Mouse (Mus musculus) myocyte (in vitro differentiated cells): Measurements from ENCODE around the gene Cldn10. TPM values are rescaled to one million over a fixed set of nuclear protein-coding genes. Genes with fewer than 3 reads are reported as not detected.

ENCODE experiments used
- H3K27me3 ChIP-seq: one replicate; pipeline ENCODE4 v1.6.1; 2011; ENCODE audit not compliant: control insufficient read depth, insufficient read depth, insufficient read length
- H3K36me3 ChIP-seq: one replicate; pipeline ENCODE4 v1.6.1; 2011; ENCODE audit not compliant: control insufficient read depth, insufficient read depth
- H3K4me2 ChIP-seq: one replicate; pipeline ENCODE4 v1.6.1; 2011; ENCODE audit warnings: low read depth, control low read depth
- H3K4me3 ChIP-seq: one replicate; pipeline ENCODE4 v1.5.1; 2011; ENCODE audit warnings: mild to moderate bottlenecking, control low read depth, moderate library complexity
- H3K79me2 ChIP-seq: one replicate; pipeline ENCODE4 v1.6.1; 2011; ENCODE audit not compliant: control insufficient read depth, insufficient read depth
- H3ac ChIP-seq: one replicate; pipeline ENCODE4 v1.6.1; 2011; ENCODE audit not compliant: control insufficient read depth, insufficient read length
- CEBPB ChIP-seq: IDR thresholded peaks from 2 replicates; pipeline ENCODE4 v1.6.1; 2011; ENCODE audit warnings: mild to moderate bottlenecking, moderate library complexity; ENCODE audit not compliant: poor library complexity, insufficient read depth, severe bottlenecking
- E2F4 ChIP-seq: IDR thresholded peaks from one replicate; pipeline ENCODE4 v1.6.1; 2011; ENCODE audit warnings: mild to moderate bottlenecking, control low read depth, moderate library complexity; ENCODE audit not compliant: insufficient read depth
- MAX ChIP-seq: IDR thresholded peaks from one replicate; pipeline ENCODE4 v1.6.1; 2011; ENCODE audit warnings: low read depth, mild to moderate bottlenecking, control low read depth
- MYOD1 ChIP-seq, 3 experiments: IDR thresholded peaks; one replicate each; pipeline ENCODE4 v1.6.1; 2011; ENCODE audit warnings: control low read depth in 2 of 3, low read depth in 2 of 3, mild to moderate bottlenecking in 2 of 3, moderate library complexity in 1 of 3; ENCODE audit not compliant: insufficient read length in 2 of 3, control insufficient read depth in 1 of 3
- MYOG ChIP-seq, 3 experiments: IDR thresholded peaks; one replicate each; pipeline ENCODE4 v1.6.1; 2011; ENCODE audit warnings: control low read depth in 2 of 3, low read depth in 2 of 3, mild to moderate bottlenecking in 2 of 3; ENCODE audit not compliant: insufficient read length in 2 of 3, control insufficient read depth in 1 of 3, insufficient read depth in 1 of 3
- POLR2A ChIP-seq: IDR thresholded peaks from one replicate; pipeline ENCODE4 v1.6.1; 2011; ENCODE audit warnings: low read depth, mild to moderate bottlenecking, control low read depth, moderate library complexity; ENCODE audit not compliant: insufficient read length
- POLR2AphosphoS2 ChIP-seq: IDR thresholded peaks from one replicate; pipeline ENCODE4 v1.6.1; 2011; ENCODE audit warnings: low read depth, control low read depth; ENCODE audit not compliant: insufficient read length
- REST ChIP-seq: IDR thresholded peaks from one replicate; pipeline ENCODE4 v1.6.1; 2011; ENCODE audit warnings: mild to moderate bottlenecking, control low read depth, moderate library complexity; ENCODE audit not compliant: insufficient read depth, insufficient read length
- SRF ChIP-seq: IDR thresholded peaks from one replicate; pipeline ENCODE4 v1.6.1; 2011; ENCODE audit warnings: low read depth; ENCODE audit not compliant: control insufficient read depth, insufficient read length
- TCF12 ChIP-seq: IDR thresholded peaks from one replicate; pipeline ENCODE4 v1.6.1; 2011; ENCODE audit warnings: mild to moderate bottlenecking, control low read depth; ENCODE audit not compliant: poor library complexity, insufficient read depth, severe bottlenecking
- TCF3 ChIP-seq: IDR thresholded peaks from one replicate; pipeline ENCODE4 v1.6.1; 2011; ENCODE audit warnings: low read depth, control low read depth; ENCODE audit not compliant: insufficient read length
- USF1 ChIP-seq: IDR thresholded peaks from one replicate; pipeline ENCODE4 v1.6.1; 2011; ENCODE audit warnings: low read depth, mild to moderate bottlenecking, control low read depth, moderate library complexity
- polyA plus RNA-seq: library from polyadenylated mRNA; unstranded; fragments of >200 nt; fragmentation: generic; extraction: Trizol; gene quantifications from one replicate; pipeline ENCODE4 v1.2.1, GENCODE M21; 2012; ENCODE audit warnings: missing spikeins

Gene Cldn10
- polyA plus RNA-seq, 1 experiment: not detected

DNA sequence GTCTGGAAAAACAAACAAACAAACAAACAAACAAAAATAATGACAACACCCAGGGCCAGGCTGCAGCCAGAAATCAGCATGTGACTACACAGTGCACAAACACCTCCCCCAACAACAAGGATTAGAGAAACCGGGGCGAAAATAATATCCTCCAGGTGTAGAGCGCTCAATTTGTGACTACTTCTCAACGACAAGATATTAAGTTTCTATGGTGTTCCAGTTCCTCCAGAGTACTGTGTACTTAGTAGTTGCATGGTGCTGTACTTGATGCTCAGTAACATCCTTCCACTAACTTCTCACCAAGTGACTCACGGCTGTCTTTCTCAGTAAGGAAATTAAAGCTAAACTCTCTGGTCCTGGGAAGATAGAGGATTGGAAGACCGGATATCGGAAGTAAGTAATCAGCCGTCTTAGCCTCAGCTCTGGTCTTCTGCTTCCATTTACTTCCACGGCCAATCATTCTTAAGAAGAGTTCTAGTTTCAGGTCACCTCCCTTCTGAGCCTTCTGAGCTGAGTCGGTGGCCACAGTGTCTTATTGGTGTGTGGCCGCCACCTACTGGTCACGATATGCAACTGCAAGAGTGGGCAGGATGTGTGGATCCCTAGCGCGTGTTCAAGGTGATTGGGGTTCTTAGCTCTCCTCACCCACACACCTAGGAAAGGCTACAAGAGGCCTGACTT, 19.9 kb upstream of the Cldn10 start:
- no peak overlapping the region for H3ac ChIP-seq
- H3K36me3 ChIP-seq: no peaks in the 10 kb centered on the region
- no peak for TF ChIP-seq POLR2A
- no peak for TF ChIP-seq SRF
- no peak for TF ChIP-seq MYOD1 (IDR thresholded peaks at IDR 0.05; ENCODE audit: control insufficient read depth in 1 of 3, insufficient read length in 2 of 3, low read depth in 2 of 3)
- TF ChIP-seq POLR2AphosphoS2: no peak
- no peak for TF ChIP-seq TCF3
- no peak for TF ChIP-seq TCF12
- TF ChIP-seq MAX: no peak
- no peak for TF ChIP-seq USF1
- H3K27me3 ChIP-seq: no peaks in the 10 kb centered on the region
- no peak overlapping the region for H3K4me3 ChIP-seq
- H3K79me2 ChIP-seq: no peaks in the 10 kb centered on the region
- H3K4me2 ChIP-seq: peak overlapping the region; percentile 25

DNA sequence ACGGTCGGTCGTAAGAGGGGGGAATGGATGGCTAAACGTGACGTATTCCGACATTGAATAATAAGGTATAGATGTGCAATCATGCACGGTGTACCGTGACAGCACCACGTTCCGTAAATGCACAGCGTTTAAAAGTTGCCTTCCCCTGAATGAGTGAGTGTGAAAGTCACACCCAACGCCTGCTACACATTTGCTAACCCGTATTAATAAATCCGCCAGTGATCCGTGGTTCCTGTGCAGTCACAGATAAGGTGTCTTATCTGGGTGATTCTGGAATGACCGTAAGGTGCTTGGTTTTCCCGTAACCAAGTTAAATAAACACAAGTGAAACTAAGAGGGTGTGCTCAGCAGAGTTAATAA, 19.4 kb upstream of the Cldn10 start:
- H3K27me3 ChIP-seq: no peaks in the 10 kb centered on the region
- no peaks in the 10 kb centered on the region for H3K79me2 ChIP-seq
- H3ac ChIP-seq: no peak overlapping the region
- H3K4me3 ChIP-seq: no peak overlapping the region
- TF ChIP-seq TCF12 (no peak), POLR2A (no peak), TCF3 (no peak), CEBPB (no peak), MAX (no peak), SRF (no peak), MYOG (IDR thresholded peaks at IDR 0.05; ENCODE audit: control insufficient read depth in 1 of 3, insufficient read depth in 1 of 3, insufficient read length in 2 of 3, low read depth in 2 of 3) (no peak), POLR2AphosphoS2 (no peak), E2F4 (no peak), MYOD1 (IDR thresholded peaks at IDR 0.05; ENCODE audit: control insufficient read depth in 1 of 3, insufficient read length in 2 of 3, low read depth in 2 of 3) (no peak), REST (no peak), USF1 (no peak)
- H3K4me2 ChIP-seq: no peak overlapping the region
- no peaks in the 10 kb centered on the region for H3K36me3 ChIP-seq

DNA sequence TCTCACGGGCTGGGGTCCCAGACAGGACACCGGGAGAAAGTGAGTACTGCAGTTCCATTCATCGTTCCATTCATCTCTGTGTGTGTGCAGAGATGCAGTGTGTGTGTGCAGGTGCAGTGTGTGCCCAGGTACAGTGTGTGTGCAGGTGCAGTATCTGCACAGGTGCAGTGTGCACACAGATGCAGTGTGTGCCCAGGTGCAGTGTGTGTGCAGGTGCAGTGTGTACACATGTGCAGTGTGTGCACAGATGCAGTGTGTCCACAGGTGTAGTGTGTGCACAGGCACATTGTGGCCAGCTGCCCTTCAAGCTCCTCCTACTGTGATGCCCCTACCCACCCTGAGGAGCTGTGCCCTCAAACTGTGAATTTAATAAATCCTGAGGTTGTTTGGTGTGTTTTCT, 14.0 kb upstream of the Cldn10 start:
- no peaks in the 10 kb centered on the region for H3K79me2 ChIP-seq
- no peak overlapping the region for H3K4me2 ChIP-seq
- peak in 1 of 3 experiments; percentile 31 for TF ChIP-seq MYOG (IDR thresholded peaks at IDR 0.05; ENCODE audit: control insufficient read depth in 1 of 3, insufficient read depth in 1 of 3, insufficient read length in 2 of 3, low read depth in 2 of 3)
- TF ChIP-seq CEBPB: no peak
- no peak overlapping the region for H3K4me3 ChIP-seq
- H3ac ChIP-seq: peak overlapping the region; percentile 75
- H3K27me3 ChIP-seq: no peaks in the 10 kb centered on the region
- H3K36me3 ChIP-seq: no peaks in the 10 kb centered on the region

DNA sequence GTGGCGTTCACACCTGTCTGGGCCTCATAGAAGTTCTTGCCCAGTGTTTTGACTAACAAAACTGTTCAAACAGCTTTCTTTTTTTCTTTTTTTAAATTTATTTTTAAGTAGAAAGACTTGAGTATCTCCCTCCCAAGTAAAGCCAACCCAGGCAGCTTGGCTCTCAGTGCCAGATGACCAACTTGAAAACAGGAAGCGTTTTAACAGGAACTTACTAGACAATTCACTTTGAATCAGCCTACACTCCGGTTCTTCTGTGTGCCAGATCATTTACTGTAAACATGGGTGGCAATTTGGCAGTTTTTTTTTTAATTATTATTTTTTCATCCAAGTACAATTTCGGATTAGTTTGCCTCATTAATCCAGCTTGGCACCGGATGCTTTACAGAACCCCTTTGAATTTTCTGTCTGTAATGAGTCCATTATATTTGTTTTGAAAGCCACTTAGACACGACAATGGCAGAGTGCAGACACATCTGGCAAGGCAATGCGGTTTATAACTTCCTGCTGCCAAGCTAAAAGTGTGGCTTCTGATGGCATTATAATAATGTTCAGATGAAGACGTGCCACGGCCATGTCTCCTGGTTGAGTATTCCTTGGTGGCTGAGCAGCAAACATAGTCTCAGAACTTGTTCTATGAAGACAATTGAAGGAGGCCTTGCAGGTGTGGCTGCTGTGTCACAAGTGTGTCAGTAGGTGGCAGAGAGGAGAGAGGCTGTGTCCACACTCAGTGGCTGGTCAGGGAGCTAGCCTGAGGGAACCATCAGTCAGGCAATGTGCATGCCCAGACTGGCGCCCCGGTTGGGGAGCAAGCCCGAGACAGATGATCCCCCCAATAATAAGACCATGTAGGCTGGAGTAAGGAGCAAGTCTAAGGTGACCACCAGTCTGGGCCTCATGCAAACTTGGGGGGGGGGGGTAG, 12.9 kb upstream of the Cldn10 start:
- Histone ChIP-seq H3K27me3 (no peaks in the 10 kb centered on the region), H3K36me3 (no peaks in the 10 kb centered on the region), H3ac (no peak overlapping the region), H3K4me3 (no peak overlapping the region), H3K4me2 (no peak overlapping the region), H3K79me2 (no peaks in the 10 kb centered on the region)
- no peak for TF ChIP-seq SRF
- no peak for TF ChIP-seq REST
- TF ChIP-seq POLR2A: no peak
- TF ChIP-seq MAX: no peak
- no peak for TF ChIP-seq E2F4
- no peak for TF ChIP-seq CEBPB
- no peak for TF ChIP-seq POLR2AphosphoS2
- no peak for TF ChIP-seq MYOD1 (IDR thresholded peaks at IDR 0.05; ENCODE audit: control insufficient read depth in 1 of 3, insufficient read length in 2 of 3, low read depth in 2 of 3)
- TF ChIP-seq MYOG (IDR thresholded peaks at IDR 0.05; ENCODE audit: control insufficient read depth in 1 of 3, insufficient read depth in 1 of 3, insufficient read length in 2 of 3, low read depth in 2 of 3): no peak

DNA sequence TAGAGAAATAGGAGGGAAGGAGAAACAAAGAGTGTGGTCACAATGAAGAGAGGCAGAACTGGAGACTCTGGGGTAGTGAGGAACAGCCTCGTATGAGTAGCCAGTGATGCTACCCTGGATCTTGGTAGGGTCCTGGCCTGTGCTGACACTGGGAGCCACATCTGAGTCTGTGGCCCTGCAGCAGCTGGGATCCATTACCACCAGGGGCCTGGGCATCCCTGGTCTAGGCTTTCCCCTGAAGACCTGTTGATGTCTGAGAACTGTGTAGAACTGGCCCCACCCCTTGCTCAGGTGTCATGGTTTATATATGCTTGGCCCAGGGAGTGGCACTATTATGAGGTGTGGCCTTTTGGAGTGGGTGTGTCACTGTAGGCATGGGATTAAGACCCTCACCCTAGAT, 12.2 kb upstream of the Cldn10 start:
- Histone ChIP-seq H3K4me2 (no peak overlapping the region), H3ac (no peak overlapping the region), H3K27me3 (no peaks in the 10 kb centered on the region), H3K36me3 (no peaks in the 10 kb centered on the region), H3K79me2 (no peaks in the 10 kb centered on the region), H3K4me3 (no peak overlapping the region)
- TF ChIP-seq POLR2AphosphoS2 (no peak), POLR2A (no peak), TCF3 (no peak), USF1 (no peak), MAX (no peak), MYOG (IDR thresholded peaks at IDR 0.05; ENCODE audit: control insufficient read depth in 1 of 3, insufficient read depth in 1 of 3, insufficient read length in 2 of 3, low read depth in 2 of 3) (no peak)
